Mouse (Mus musculus) macrophage (primary cell): ENCODE measurements at regions not wholly inside any gene's neighbourhood (a gene's known extent, or its start where the extent isn't known, plus 50 kb on each side); places are given as distances from the start of the nearest gene placed in this dataset.

Experiments used
- H3K27ac ChIP-seq: fragments of 350-480 bp; formaldehyde crosslinking; 2 replicates; pipeline ENCODE4 v1.9.0; 2021
- H3K36me3 ChIP-seq: fragments of 350-480 bp; formaldehyde crosslinking; 2 replicates; pipeline ENCODE4 v1.9.0; 2021; ENCODE audit errors: inconsistent target
- H3K4me3 ChIP-seq: fragments of 350-480 bp; formaldehyde crosslinking; 2 replicates; pipeline ENCODE4 v1.9.0; 2021; ENCODE audit errors: inconsistent target
- H3K79me2 ChIP-seq: fragments of 350-480 bp; formaldehyde crosslinking; 2 replicates; pipeline ENCODE4 v1.9.0; 2021; ENCODE audit errors: inconsistent target
- WGBS: methylation state at CpG from one replicate; pipeline ENCODE4 v1.1.7; 2026; ENCODE audit warnings: inconsistent platforms; ENCODE audit not compliant: missing documents; 5-methylcytosine and 5-hydroxymethylcytosine counted together

GRCm38 (mm10) chr15:68014605-68015305 is 1514.0 kb upstream of the Lrrc6 start:
- H3K27ac ChIP-seq: no peak overlapping the region
- H3K36me3 ChIP-seq: no peaks in the 10 kb centered on the region
- H3K4me3 ChIP-seq: no peak overlapping the region
- WGBS: 73% methylated on average over 2 of the region's 2 CpGs
- H3K79me2 ChIP-seq: no peaks in the 10 kb centered on the region

DNA sequence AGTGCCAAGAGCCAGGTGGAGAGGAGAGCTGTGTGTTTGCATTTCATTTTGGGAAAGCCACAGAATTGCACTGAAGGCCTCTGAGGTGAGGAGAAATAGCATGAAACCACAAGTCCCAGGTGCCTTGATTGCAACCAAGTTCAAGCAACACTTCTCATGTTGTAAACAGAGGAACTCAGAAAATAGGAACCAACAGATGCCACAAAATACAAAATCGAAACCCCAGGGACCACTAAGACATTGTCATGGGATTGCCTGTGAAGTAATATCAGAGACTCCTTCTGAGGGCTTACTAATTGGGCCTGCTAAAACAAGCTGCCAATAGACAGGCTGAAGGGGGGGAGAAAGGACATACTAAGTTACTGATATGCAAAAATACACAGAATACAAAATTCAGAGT is 1510.5 kb upstream of the Lrrc6 start:
- no peak overlapping the region for H3K27ac ChIP-seq
- H3K79me2 ChIP-seq: no peaks in the 10 kb centered on the region
- H3K4me3 ChIP-seq: no peak overlapping the region
- 0% methylated on average over 1 of the region's 1 CpGs for WGBS
- no peaks in the 10 kb centered on the region for H3K36me3 ChIP-seq

DNA sequence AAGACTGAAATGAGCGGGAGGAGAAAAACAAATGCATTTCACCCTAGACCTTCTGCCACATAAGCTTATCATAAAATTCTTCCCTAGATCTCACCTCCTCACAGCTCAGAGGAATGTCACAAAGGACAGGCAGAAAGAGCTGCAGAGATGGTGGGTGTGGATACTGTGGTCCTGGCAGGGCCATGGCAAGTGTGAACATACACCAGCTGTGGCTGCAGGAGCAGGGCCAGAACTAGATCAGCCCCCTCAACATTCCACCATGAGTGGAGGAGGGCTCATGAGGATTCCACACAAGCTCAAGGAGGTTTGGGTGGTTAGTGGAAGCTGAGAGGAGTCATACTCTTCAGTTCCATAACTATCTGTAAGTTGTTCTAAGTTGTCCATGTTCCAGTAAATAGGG is 1509.5 kb upstream of the Lrrc6 start:
- Histone ChIP-seq H3K27ac (no peak overlapping the region), H3K4me3 (no peak overlapping the region), H3K79me2 (no peaks in the 10 kb centered on the region), H3K36me3 (no peaks in the 10 kb centered on the region)
- WGBS: 89% methylated on average over 1 of the region's 1 CpGs

DNA sequence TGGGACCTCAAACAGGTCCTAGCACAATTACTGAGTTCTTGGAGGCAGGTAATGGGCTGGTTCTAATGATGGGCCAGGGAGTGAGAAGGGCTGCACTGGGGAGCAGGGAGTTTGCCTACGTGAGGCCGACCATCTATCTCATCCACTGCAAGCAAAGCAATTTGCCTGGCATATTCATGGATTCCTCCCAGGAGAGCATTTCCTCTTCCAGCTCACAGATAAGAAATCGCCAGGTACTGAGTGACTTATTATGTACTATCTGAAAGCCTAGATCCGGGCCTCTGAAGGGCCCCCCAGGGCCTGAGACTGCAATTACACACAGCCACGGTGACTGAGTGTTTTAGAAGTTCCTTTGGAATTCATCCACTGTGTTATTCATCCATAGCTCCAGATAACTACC is 1504.1 kb upstream of the Lrrc6 start:
- no peaks in the 10 kb centered on the region for H3K36me3 ChIP-seq
- H3K79me2 ChIP-seq: no peaks in the 10 kb centered on the region
- 89% methylated on average over 5 of the region's 5 CpGs for WGBS
- H3K4me3 ChIP-seq: no peak overlapping the region
- no peak overlapping the region for H3K27ac ChIP-seq

DNA sequence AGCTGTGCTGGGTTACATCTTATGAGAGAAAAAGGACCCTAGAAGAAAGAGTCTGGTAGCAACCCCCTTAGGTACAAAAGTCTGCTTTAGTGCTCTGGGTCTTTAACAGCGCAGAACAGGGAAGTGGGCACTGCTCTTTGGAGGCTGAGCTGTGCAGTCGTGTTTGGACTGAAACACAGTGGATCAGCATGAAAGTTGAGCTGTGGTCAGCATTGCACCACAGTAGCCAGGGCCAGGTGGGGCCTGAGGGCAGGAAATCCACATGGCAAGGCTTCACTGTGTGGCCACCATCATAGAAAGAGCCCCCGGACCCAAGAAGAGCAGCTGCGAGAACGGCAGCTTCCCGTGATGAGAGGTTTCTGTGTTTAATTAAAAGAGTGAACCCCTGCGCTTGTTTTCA is 1495.8 kb upstream of the Lrrc6 start:
- Histone ChIP-seq H3K79me2 (no peaks in the 10 kb centered on the region), H3K4me3 (no peak overlapping the region), H3K36me3 (no peaks in the 10 kb centered on the region), H3K27ac (peak overlapping the region; percentile 22)
- 35% methylated on average over 7 of the region's 7 CpGs for WGBS

DNA sequence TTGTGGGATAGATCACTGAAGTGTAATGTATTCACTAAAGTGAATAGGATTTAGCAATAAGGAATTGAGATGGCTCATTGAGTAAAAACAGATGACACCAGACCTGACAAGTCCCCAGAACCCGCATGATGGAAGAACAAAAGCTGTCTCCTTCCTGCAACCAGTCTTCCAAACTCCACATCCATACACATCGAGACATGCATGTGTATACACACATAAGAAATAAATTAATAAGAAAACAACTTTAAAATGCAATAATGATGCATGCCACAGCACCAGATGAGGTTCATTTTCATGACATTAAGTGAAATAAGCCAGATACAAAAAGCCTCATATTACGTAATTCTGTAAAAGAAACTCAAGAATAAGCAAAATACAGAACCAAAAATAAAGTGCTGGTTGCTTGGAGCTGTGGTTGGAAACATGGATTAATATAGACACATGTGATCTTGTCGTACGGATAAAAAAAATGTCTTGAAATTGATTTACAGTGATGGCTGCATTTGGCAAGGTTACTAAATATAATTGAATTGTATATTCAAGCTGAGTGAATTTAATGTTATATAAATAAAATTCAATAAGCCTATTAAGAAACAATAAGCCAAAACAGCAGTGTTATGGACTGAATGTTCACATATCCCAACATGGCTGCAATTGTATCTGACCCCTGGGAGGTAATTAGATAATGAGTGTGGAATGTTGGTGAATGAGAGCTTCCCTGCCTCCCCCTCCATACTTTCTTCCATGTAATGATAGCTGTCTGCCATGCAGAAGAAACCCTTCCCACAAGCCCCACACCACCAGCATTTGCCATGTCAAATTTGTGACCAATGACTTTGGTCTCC is 1488.9 kb upstream of the Lrrc6 start:
- H3K27ac ChIP-seq: peak overlapping the region; percentile 76
- whole genome bisulfite sequencing: 65% methylated on average over 5 of the region's 5 CpGs

DNA sequence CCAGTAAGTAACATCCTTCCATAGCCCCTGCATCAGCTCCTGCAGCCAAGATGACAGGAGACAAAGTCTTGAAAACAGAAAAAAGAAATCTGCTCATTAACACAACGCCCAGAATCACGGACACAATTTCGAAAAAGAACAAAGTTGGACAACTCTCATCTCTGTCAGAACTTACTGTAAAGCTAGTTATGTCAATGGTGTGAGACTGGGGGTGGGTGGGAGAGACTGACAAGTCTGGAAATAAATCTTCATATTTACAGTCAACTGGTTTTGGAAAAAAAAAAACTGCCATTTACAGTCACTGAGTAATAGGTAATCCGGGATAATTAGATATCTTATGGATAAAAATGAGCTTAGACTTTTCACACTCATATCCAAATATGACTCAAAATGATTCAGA is 1487.2 kb upstream of the Lrrc6 start:
- Histone ChIP-seq H3K79me2 (no peaks in the 10 kb centered on the region), H3K27ac (no peak overlapping the region)

More for the DNA sequence above, 1488.9 kb upstream of the Lrrc6 start:
- no peak overlapping the region for H3K4me3 ChIP-seq
- H3K79me2 ChIP-seq: no peaks in the 10 kb centered on the region
- H3K36me3 ChIP-seq: no peaks in the 10 kb centered on the region

DNA sequence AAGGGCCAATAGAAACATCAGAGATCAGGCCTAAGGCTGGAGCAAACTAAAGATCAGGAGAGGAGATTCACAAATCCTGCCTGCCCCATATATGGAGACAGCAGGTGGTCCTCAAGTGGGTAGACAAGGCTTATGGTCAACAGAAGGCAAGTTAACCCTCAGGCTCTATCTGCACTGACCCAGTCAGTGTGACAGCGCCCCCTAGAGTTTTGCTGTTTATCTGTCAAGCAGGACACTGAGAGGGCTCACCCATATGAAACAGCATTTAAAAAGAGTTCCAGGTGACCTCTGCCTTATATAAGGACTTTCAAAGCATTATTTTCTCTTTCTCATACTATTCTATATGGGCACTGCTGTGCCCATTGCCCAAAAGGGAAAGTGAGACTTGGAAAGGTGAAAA is 1482.5 kb upstream of the Lrrc6 start:
- H3K27ac ChIP-seq: no peak overlapping the region
- H3K79me2 ChIP-seq: no peaks in the 10 kb centered on the region
- no peak overlapping the region for H3K4me3 ChIP-seq
- WGBS: 92% methylated on average over 1 of the region's 1 CpGs
- H3K36me3 ChIP-seq: no peaks in the 10 kb centered on the region

More for the DNA sequence above, 1487.2 kb upstream of the Lrrc6 start:
- H3K36me3 ChIP-seq: no peaks in the 10 kb centered on the region
- 89% methylated on average over 4 of the region's 4 CpGs for WGBS
- no peak overlapping the region for H3K4me3 ChIP-seq

DNA sequence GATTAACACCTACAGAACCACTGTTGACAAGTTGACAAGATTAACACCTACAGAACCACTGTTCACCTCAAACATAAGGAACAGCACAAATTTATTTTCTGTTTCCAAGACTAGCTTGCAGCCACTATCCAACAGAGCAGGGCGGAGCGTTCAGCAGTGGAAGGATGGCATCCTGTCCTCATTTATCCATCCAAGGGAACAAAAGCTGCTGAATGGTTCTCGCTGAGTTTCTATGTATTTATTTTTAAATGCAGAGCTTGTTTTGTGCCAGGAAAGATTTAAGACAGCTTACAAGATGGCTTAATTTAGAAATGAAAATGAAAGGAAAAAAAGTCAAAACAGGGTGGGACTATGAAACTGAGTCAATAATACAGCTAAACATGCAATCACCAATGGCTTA is 1481.2 kb upstream of the Lrrc6 start:
- no peak overlapping the region for H3K27ac ChIP-seq
- H3K36me3 ChIP-seq: no peaks in the 10 kb centered on the region
- 100% methylated on average over 3 of the region's 3 CpGs for WGBS
- H3K79me2 ChIP-seq: no peaks in the 10 kb centered on the region
- H3K4me3 ChIP-seq: no peak overlapping the region

- H3K27ac ChIP-seq: no peak overlapping the region
- H3K36me3 ChIP-seq: no peaks in the 10 kb centered on the region
- H3K4me3 ChIP-seq: no peak overlapping the region
- no peaks in the 10 kb centered on the region for H3K79me2 ChIP-seq
- 84% methylated on average over 3 of the region's 3 CpGs for WGBS
Observed at GRCm38 (mm10) chr15:67979451-67979850, 1478.7 kb upstream of the Lrrc6 start.

DNA sequence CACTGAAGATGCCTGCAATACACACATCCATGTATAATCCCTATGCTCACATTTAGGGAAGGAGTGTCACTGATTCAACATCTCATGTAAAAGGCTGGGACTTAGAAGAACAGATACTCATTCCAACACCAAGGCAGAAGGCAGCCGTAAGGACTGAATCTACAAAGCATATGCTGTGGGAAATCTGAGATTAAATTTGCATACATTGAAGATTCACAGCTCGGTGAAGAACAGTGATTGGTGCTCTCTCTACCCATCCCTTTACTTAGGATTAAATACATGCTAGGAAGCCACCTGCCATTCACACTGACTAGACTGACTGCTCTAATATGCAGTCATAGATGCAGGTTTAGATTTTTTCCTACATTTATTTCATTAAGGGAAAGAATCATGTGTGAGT is 1476.5 kb upstream of the Lrrc6 start:
- Histone ChIP-seq H3K36me3 (no peaks in the 10 kb centered on the region), H3K4me3 (no peak overlapping the region), H3K79me2 (no peaks in the 10 kb centered on the region), H3K27ac (peak overlapping the region; percentile 8; the same call in 1 of the 2 replicates)
- WGBS: 95% methylated on average over 2 of the region's 2 CpGs

DNA sequence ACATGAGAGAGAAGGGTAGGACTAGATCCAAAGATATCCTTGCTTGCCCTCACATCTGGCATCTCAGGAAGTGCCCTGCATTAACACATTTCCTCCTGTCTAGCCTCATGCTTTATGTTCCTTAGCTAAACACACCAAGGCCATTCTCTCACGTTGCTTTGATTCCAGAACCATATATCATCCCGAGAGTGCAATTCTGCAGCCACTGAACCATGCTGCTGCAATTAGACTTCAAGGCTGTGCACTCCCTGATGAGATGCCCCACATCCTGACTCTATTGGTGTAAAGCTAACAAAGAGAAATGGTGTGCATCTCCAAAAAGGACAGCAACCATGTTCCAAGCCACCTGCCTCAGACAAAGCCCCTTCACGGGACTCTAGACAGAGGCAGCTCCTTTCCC is 1471.3 kb upstream of the Lrrc6 start:
- Histone ChIP-seq H3K4me3 (no peak overlapping the region), H3K79me2 (no peaks in the 10 kb centered on the region), H3K27ac (no peak overlapping the region), H3K36me3 (no peaks in the 10 kb centered on the region)
- WGBS: 65% methylated on average over 3 of the region's 3 CpGs

- Histone ChIP-seq H3K79me2 (no peaks in the 10 kb centered on the region), H3K27ac (no peak overlapping the region), H3K36me3 (no peaks in the 10 kb centered on the region), H3K4me3 (no peak overlapping the region)
- WGBS: 97% methylated on average over 2 of the region's 2 CpGs
Observed at GRCm38 (mm10) chr15:67954216-67954615, 1453.5 kb upstream of the Lrrc6 start.

DNA sequence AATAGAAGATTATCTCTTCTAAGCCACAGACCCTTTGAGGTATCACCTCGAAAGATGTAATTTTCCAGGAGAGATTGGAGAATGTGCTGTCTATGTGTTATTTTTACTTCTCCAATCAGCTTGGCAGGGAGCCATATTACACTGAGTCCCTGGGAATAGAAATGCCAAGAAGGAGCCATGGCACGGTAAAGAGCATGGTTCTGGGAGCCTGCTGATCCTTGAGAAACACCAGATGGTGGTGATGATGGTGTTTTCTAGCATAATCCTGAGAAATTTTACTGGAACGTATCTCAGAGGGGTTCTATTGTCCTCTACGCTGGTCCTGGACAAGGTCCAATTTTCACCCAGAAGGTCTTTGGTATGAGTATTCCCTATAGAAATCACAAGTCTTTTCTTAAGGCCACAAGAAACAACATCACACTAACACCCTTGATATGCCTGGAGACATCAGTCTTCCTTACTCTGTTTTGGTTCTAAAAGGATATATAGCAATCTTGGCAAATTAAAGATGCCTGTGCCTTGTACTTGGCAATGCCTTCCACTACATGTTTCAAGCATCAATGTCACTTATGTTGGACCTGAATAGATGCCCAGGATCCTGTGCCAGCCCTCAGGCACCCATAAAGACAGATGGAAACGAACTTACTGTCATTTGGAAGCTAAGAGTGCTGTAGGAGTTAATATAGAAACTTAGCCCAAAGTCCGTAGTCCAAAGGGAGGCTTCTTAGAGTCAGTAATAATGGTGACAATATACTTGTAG is 1449.8 kb upstream of the Lrrc6 start:
- H3K27ac ChIP-seq: no peak overlapping the region
- H3K36me3 ChIP-seq: no peaks in the 10 kb centered on the region
- H3K4me3 ChIP-seq: no peak overlapping the region
- H3K79me2 ChIP-seq: no peaks in the 10 kb centered on the region
- WGBS: 94% methylated on average over 6 of the region's 6 CpGs
